Mouse (Mus musculus): ENCODE results near the gene Rpl27a. TPM values are rescaled to one million over a fixed set of nuclear protein-coding genes. Genes with fewer than 3 reads are reported as not detected.
A peak's percentile ranks its signal among the peaks of the same experiment; 100 is the strongest.

Gene Rpl27a
- total RNA-seq, 2 experiments from 2014 or later: 130 to 132 TPM

DNA sequence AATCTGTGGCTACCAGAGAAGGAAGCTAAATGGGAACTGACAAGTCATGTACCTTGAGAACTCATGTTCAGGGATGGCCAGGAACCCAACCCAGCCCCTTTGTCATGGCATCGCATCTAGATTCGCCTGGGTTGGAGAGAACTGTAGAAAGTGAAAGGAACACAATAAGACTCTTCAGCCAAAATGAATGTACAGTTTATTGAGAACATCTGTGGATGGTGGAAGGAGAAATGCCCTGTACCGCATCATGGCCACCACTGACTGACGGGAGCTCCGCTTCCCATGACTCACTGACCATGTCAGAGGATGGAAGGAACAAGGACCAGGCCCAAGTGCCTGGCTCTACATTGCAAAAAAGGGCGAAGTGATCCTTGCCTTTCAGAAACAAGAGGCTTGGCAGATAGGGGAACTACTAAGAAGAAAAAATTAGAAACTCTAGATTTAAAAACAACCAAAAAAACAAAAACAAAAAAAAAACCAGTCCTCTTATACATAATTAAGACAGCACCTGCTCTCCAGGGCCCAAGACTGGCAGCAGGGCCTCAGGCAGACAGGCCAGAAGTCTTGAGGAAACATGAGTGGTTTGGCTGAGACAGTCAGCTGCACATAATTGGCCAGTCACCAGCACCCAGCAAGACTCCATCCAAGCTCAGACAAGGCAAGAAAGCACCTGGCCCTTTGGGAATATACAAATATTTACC, 4.9 kb downstream of the Rpl27a start:
- intact Hi-C loops (cut with DNase I): no loop called here
- no peak for DNase-seq (ENCODE audit: low spot score in 2 of 2)

DNA sequence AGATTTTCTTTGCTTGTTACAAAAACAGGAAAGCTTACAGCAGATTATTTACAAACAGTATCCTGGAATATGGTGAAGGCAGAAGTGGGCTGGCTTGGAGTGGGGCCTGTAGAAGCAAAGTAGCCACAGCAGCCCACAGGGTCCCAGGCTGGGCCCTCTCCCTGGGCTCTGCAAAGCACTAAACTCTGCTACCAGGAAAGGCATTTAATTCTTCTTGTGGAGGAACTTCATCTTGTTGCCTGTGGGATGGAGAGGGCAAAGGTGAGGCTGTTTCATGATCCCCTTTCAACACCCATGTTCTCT, 5.4 kb downstream of the Rpl27a start:
- intact Hi-C loops (cut with DNase I): no loop called here
- DNase-seq (ENCODE audit: low spot score in 2 of 2): no peak

DNA sequence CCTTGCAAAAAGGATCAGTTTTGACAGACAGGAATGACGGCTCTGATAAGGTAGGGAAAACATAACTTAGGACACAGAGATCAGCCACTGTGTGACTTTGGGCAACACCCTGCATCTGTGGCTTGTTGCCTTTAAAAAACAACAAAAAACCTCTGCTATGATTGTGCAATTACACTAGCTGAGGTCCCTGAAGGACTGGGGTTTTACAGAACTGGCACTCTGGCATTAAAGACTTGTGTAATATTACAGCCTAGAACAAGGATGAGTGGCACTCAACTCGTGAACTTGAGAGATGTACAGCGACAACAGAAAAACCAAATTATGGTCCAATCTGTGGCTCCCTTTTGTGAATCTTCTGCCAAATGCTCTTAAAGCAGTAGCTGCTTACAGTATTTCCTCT, 5.8 kb downstream of the Rpl27a start:
- intact Hi-C loops (cut with DNase I): loop anchor here (5.0 kb wide), 1 partner anchor 193 kb away; no protein-coding TSS in a partner anchor
- no peak for DNase-seq (ENCODE audit: low spot score in 2 of 2)

DNA sequence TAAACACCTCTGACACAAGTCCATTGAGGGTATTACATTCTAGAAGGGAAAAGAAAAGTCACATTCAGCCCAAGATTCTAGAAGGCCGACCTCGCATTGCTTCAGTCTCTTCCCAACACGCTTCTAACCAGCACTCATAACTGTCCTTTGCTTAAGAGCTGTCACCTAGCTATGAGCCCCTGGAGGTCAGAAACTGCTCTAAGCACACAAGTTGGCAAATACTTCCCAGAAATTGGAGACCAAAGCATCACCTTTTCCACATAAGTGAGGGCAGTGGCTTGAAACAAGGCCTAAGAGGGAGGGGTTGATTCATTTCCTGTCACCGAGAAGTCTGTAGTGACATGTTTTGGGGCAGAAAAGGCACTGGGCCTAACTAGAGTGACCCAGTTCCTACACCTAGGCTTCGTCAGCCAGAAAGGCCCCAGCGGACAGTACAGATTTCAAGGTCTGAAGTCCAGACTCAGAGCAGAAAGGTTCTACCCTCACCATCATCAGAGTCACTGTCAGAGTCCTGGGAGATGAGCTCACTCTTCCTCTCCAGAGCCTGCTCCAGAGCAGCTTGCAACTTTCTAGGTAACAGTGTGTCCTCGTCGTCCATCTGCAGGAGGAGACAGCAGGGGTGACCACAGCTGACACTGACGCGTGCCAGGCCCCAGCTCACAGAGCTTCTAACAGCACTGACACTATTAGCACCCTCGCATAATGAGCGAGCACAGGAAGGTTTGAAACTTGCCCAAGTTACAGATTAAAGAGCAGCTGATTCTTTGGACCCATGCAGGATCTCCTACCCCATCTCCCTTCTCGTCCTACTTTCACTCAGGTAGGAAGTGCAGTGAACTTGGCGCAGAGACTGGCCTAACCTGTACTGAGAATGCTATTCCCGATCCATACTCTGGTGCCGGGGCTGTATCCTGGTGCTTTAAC, 7.1 kb downstream of the Rpl27a start:
- intact Hi-C loops (cut with DNase I): loop anchor here (1.0 to 5.0 kb wide), 2 partner anchors 92 to 191 kb away; no protein-coding TSS in a partner anchor
- no peak for DNase-seq (ENCODE audit: low spot score in 2 of 2)

DNA sequence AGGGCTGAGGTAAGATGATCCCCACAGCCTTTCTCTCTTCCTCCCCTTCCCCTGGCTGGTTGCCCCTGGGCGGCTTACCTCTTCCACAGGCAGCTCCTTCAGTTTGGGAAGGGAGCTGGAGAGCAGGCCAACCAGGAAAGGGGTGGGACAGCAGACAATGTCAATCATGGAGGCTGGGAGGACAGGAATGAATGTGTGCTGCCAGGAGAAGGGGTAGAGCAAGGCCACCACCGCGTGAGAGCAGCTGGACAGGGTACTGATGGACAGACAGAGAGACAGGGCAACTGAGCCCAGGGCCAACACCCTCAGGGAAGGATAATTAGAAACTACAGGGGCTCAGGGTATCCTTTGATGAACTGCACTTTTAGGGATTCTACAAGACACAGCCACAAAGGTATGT, 8.6 kb downstream of the Rpl27a start:
- no peak for DNase-seq (ENCODE audit: low spot score in 2 of 2)
- intact Hi-C loops (cut with DNase I): loop anchor here (5.0 kb wide), 1 partner anchor 190 kb away; no protein-coding TSS in a partner anchor

DNA sequence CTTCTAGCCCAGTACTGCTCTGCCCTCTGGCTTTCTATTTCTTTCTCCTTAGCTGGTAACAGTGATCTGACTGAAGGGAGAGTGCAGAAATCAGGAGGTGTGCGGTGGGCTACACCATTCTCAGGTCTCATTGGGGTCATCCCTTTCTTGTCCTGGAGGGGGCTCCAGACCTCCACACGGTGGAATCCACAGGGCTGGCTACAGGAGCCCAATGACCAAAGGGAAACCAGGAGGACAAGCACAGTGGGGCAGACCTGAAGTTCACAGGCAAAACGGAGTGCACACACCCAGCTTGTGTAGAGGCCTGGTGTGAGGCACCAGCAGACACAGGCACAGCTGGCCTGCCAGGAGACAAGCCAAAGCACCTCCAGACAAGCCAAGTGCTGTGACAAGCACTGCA, 9.4 kb downstream of the Rpl27a start:
- intact Hi-C loops (cut with DNase I): loop anchor here (5.0 kb wide), 1 partner anchor 189 kb away; no protein-coding TSS in a partner anchor
- DNase-seq (ENCODE audit: low spot score in 2 of 2): peak in 1 of 2 experiments; percentile 31

DNA sequence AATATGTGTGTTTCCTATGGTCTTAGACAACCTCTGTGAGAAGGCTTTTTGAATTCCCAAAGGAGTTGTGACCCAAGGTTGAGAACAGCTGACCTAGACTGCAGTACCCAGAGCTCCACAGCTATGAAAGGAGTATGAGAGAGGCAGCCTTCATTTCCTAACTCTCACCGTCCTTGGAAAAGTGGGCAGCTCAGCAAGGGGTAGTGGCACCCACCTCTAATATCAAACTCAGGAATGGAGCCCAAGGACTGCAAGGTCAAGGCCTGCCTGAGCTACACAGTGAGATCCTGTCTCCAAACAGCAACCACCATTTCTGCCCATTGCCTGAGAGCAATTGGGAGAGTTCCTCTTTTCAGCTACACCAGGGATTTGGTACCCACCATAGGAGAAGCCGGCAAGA, 10.8 kb downstream of the Rpl27a start:
- intact Hi-C loops (cut with DNase I): loop anchor here (5.0 kb wide), 1 partner anchor 188 kb away; no protein-coding TSS in a partner anchor

DNA sequence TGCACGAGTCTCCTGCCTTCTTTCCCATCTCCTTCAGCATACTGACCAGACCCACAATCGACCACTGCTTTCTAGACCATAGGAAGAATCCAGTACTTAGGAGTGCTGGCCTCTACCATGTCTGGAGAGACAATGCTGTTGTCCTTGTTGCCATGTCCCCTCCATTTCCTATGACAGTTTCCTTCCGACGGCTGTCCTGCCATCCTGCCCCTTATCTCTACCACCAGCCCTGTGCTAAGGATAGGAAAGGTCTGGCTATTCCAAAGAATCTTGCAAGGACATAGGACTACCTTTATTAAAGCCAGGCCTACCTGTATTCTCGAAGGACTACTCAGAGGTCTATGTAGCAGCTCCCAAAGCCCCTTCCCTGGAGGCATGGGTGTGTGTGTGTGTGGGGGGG, 12.6 kb downstream of the Rpl27a start:
- intact Hi-C loops (cut with DNase I): no loop called here
- no peak for DNase-seq (ENCODE audit: low spot score in 2 of 2)

More for the DNA sequence above, 10.8 kb downstream of the Rpl27a start:
- DNase-seq (ENCODE audit: low spot score in 2 of 2): no peak

DNA sequence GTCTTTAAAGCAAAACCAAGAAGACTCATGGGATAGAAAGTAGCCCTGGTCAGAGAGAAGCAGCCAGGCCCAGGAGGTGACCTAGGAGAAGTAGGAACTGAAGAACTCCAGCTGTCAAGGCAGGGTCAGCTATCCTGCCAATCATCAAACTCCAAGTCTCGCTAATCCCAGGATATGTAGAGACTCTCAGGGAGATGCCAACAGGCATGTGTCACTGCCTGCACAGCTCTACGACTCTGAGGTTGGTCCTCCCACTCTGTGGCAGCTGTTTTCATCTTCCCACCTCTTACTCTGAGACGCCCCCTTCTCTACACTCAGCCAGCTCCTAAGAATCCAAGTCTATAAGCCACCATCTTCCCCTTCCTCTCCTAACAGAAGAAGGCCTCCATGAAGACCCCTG, 13.7 kb downstream of the Rpl27a start:
- intact Hi-C loops (cut with DNase I): no loop called here
- no peak for DNase-seq (ENCODE audit: low spot score in 2 of 2)

DNA sequence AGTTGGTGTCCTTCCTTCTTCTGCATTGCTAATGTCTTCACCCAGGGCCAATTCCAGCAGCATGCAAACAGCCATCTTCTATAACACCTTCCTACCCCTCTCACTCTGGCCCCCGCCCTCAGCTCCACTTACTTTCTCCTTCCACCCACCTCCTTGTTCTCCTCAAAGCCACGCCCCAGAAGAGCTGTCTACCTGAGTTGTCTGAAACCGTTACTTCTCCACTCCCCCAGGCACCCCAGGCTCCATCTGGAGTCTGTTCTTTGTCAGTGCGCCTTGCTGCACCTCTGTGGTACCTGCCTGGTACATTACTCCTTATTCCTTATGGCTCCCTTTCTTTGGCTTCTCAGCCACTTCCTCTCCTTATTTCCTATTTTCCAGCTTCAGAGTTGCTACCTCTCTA, 14.2 kb downstream of the Rpl27a start:
- intact Hi-C loops (cut with DNase I): no loop called here
- DNase-seq (ENCODE audit: low spot score in 2 of 2): no peak

DNA sequence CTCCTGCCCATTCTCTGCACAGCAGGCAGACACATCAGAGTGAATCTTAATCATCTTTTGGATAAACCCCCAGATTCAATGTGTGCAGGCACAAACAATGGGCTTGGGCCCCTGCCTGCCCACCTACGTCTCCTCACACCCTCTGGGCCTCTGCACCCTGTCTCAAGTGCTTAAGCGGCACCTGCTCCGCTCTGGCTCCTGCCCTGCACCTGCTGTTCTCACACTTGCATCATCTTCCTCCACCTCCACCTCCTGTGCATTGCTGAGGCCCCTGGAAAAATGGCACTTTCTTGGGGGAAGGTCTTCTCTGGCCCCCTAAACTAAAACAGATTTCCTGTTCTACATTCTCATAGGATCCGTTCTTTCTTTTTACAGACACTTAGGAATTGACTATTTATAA, 14.9 kb downstream of the Rpl27a start:
- intact Hi-C loops (cut with DNase I): no loop called here
- DNase-seq (ENCODE audit: low spot score in 2 of 2): no peak

DNA sequence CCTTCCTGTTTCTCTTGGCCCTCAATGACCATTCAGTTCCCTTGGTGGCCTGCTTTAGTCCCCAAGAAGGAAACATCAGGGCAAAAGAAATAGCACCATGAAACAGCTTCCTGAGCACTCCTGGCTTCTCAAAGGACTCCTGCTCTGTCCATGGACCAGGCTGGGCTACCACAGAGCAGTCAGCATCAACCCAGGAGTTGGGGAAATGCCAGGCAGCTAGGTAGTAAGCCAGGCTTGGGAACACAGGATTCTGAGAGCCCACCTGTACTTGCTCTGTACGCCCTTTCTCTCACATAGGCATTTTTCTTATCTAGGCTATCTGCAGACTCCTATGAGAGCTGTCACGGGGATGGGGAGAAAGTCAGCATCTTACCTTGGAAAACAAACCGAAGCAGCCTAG, 16.0 kb downstream of the Rpl27a start:
- intact Hi-C loops (cut with DNase I): no loop called here
- no peak for DNase-seq (ENCODE audit: low spot score in 2 of 2)

DNA sequence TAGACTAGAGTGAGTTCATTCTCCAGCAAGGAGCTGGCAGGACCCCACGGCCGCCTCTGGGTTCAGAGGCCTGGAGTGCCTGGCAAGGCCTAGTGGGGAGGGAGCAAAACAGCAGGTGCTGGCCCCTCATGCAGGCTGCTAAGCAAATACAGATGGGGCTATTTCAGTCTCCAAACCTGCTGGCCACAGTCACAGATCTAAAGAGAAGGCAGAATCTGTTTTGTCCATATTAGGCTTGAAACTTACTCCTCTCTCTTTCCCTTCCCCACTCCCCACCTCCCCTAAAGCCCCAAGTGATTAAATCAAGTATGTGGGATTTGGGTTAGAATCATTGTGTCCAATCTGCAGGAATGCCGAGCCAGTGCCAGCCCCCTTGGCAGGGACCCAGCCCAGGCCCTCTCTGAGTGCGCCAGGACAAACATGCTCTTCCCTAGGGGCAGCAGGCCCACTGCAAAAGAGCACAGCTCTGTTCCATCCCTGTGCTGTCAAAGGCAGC, 17.6 kb downstream of the Rpl27a start:
- no peak for DNase-seq (ENCODE audit: low spot score in 2 of 2)
- intact Hi-C loops (cut with DNase I): no loop called here

DNA sequence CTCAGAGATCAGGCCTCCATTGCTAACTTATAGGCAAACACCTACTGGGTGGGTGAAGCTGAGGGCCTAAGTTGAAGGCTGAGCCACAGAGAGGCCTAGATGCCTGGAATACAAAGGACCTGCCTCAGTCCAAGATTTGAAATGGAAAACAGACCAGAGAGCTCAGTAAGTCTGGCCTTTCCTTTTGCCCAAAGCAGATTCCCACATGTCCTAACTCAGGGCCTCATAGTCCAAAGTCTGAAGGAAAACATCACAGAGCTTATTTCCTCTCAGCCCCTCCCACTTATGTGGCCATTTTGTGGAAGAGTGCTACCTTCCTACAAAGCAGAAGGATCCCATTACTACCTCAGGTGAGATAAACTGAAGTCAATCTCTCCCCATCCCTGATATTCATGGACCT, 22.0 kb downstream of the Rpl27a start:
- no peak for DNase-seq (ENCODE audit: low spot score in 2 of 2)
- intact Hi-C loops (cut with DNase I): no loop called here

DNA sequence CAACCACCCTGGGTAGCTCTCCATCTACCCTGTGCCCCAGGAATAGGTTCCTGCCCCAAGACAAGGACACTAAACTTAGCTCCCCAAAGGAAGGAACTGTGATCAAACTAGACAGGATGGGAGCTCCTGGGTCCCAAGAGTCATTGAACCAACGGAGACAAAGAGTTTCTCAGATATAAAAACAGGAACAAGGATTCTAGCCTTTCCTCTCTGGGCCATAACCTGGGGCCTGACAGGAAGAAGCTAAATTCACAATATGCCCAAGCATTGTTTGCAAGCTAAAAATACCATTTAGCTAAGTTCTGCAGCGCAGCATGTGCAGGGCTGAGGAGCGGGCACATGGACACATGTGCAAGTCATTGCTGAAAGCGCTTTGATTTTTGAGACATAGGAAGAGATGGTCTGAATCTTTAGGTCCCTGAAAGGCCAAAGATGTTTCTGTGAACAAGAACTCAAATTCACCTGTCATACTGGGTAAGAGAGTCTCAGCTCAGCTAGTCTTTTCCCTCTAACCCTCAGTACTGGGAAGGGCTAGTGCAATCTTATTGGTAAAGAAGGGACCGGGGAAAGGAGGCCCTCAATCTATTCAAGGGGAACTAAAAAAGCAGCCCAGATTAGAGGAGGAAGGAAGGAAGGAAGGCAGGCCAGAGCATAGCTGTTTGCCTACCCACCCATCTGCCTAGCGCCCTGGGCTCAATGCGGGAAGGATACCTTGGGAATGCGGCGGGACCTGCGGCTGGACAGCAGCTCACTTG, 22.8 kb downstream of the Rpl27a start:
- intact Hi-C loops (cut with DNase I): no loop called here
- no peak for DNase-seq (ENCODE audit: low spot score in 2 of 2)

DNA sequence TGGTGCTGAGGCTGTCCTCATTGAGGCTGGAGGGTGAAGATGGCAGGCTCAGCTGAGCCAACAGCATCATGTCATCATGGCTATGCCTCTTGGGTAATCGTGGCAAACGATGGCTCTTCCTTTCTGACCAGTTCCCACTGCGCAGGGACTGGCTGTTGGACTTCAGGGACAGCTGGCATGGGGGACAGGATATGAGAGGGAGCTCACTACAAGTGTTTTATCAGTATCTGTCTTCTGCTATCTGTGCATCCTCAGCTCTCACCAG, 23.3 kb downstream of the Rpl27a start:
- no peak for DNase-seq (ENCODE audit: low spot score in 2 of 2)
- intact Hi-C loops (cut with DNase I): no loop called here

DNA sequence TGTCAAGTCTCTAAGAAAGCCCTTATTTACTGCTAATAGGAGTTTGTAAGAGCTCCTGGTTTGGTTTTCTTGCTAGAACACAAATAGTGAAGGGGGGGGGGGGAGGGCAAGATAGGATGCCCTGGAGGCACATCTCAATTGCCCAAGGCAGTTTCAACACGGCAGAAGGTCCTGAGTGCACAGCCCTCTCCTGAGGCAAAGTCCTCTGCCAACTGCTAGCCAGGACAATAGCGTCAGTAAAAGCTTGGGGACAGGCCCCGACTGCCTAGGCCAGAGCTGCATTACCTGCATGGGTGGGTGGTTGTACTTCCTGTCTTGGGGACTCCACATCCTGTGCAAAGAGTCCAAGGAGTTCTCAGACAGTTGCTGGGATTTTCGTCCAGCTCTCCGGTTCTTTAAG, 25.8 kb downstream of the Rpl27a start:
- no peak for DNase-seq (ENCODE audit: low spot score in 2 of 2)
- intact Hi-C loops (cut with DNase I): no loop called here

DNA sequence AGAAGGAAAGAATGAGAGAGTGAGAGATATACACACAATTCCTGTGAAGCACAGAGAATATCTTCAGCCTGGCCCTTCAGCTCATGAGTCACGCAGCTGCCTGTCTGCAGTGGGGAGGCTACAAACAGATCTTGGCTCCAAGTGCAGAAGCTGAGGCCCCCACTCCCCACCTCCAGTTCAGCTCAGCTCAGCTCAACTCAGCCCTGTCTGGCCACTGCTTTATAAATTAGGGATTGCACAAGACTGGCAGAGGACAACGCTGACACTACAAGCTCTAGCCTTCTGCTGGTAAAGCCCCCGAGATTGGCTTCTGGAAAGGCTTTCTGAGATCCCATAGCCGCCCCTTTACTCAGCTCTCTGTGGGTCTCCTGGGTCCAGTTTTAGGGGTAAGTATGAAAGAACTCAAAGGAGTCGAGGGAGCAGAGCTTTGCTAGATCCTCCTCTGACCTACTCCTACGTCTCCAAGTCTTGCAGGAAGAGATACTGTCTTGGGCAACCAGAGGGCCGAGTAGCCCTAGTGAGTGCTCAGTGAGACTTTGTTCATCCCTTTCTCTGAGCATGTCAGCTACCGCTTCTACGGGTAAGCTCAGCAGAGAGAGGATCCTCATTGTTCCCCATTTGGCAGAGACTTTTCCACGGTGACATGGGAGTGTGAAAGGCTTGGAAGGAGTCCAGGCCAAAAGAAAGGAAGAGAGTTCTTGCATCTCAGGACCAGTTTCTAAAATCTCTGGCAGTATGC, 26.5 kb downstream of the Rpl27a start:
- intact Hi-C loops (cut with DNase I): no loop called here
- DNase-seq (ENCODE audit: low spot score in 2 of 2): no peak

DNA sequence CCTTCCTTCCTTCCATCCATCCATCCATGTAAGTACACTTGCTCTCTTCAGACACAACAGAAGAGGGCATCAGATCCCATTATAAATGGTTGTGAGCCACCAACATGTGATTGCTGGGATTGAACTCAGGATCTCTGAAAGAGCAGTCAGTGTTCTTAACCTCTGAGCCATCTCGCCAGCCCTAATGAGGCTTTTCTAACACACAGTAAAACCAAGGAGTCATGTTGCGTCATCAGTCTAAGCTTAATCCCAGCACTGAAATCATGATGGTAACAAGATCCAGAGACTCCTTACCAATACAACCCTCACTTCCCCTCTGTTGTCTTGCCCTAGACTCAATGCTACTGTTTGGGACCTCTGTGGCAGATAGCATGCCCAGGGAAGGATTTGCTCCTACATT, 27.2 kb downstream of the Rpl27a start:
- DNase-seq (ENCODE audit: low spot score in 2 of 2): no peak
- intact Hi-C loops (cut with DNase I): loop anchor here (2.0 kb wide), 1 partner anchor 43 kb away; no protein-coding TSS in a partner anchor

DNA sequence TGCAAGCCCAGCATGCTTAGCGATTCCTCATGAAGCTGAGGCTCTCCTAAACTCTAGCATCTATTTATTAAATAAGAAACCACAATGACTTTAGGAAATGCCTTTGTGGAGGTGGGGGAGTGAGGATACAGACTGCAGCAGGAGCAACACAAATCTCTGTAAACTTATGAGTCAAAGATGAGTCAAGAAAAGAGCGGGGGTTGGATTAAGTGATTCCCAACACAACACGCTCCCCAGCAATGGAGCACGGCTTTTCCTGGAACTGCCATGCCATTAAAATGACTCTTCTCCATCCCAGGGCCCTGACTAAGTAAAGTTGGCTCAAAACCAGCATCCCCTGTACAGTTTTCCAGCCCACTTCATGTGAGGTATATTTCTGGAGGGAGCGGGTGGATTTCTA, 27.8 kb downstream of the Rpl27a start:
- intact Hi-C loops (cut with DNase I): loop anchor here (2.0 kb wide), 1 partner anchor 42 kb away; no protein-coding TSS in a partner anchor
- DNase-seq (ENCODE audit: low spot score in 2 of 2): no peak
